Mouse (Mus musculus): Measurements from ENCODE around the gene Clec2i.

- TF ChIP-seq CTCF (IDR thresholded peaks at IDR 0.05; ENCODE audit: low read depth), result no peak
- TF ChIP-seq EP300 (optimal IDR thresholded peaks at IDR 0.05), result no peak
Measured at GRCm38 (mm10) chr6:128842356-128842944, 44.9 kb upstream of the Clec2i start.
